Mouse (Mus musculus): ENCODE results near the gene Vmn1r157.
"Not testable (repeated sequence)": the region's sequence is repeated elsewhere in the genome, so short reads cannot be mapped to it uniquely, and the experiment has no call there.

Vmn1r157 gene

GRCm38 (mm10) chr7:22761397-22761796, at the start of gene Vmn1r157:
Gene Vmn1r157 (plus strand): TSS chr7:22761697.
- not testable (repeated sequence) for DNase-seq

GRCm38 (mm10) chr7:22719610-22720009, 41.9 kb upstream of the Vmn1r157 start, which contains the start of gene Gm4567:
Gene Gm4567 (minus strand): TSS chr7:22719710.
- DNase-seq = not testable (repeated sequence)

GRCm38 (mm10) chr7:22775981-22776380, 14.5 kb downstream of the Vmn1r157 start:
- not testable (repeated sequence) for DNase-seq

- DNase-seq = not testable (repeated sequence)
Observed at GRCm38 (mm10) chr7:22790682-22791081, 29.2 kb downstream of the Vmn1r157 start, which contains the start of gene Vmn1r158. Gene Vmn1r158 (minus strand): TSS chr7:22790782.
